Mouse (Mus musculus) liver, embryonic 14.5 days (tissue): ENCODE results near the gene Cbfa2t2. TPM values are rescaled to one million over a fixed set of nuclear protein-coding genes. Genes with fewer than 3 reads are reported as not detected.

ENCODE experiments used
- ATAC-seq: fragments of 200-750 bp; cut with Nextera tagmentation; 2 replicates; pipeline ENCODE4 v1.8.0; 2017; ENCODE audit warnings: moderate number of reproducible peaks, mild to moderate bottlenecking, moderate library complexity; ENCODE audit not compliant: insufficient read depth
- DNase-seq, 3 experiments: peaks; one replicate each; pipeline ENCODE4 v3.0.0-alpha.2; 2012 to 2013; ENCODE audit warnings: low read depth in 3 of 3, low spot score in 3 of 3
- H3K27ac ChIP-seq: fragments of 300-500 bp; sonication (generic); 2 replicates; pipeline ENCODE4 v1.5.1; 2014; ENCODE audit warnings: moderate library complexity, mild to moderate bottlenecking, control low read depth, inconsistent platforms
- H3K27me3 ChIP-seq: fragments of 300-500 bp; sonication (generic); 2 replicates; pipeline ENCODE4 v1.6.1; 2014; ENCODE audit warnings: mild to moderate bottlenecking, low read length, moderate library complexity; ENCODE audit not compliant: control insufficient read depth, insufficient read depth
- H3K36me3 ChIP-seq: fragments of 300-500 bp; sonication (generic); replicated peaks from 2 replicates; pipeline ENCODE4 v1.6.1; 2014; ENCODE audit warnings: low read depth; ENCODE audit not compliant: control insufficient read depth, insufficient read depth
- H3K4me1 ChIP-seq, 2 experiments: fragments of 200-500 bp in 1 of 2; fragments of 300-500 bp in 1 of 2; sonication (generic) in 1 of 2; replicated peaks; 2 replicates each; pipeline ENCODE4 v1.6.1; 2012 to 2014; ENCODE audit warnings: antibody characterized with exemption in 1 of 2, inconsistent platforms in 1 of 2, low read length in 1 of 2; ENCODE audit not compliant: control insufficient read depth in 2 of 2, insufficient read depth in 2 of 2
- H3K4me2 ChIP-seq: fragments of 300-500 bp; sonication (generic); 2 replicates; pipeline ENCODE4 v1.6.1; 2014; ENCODE audit warnings: low read depth, mild to moderate bottlenecking, control low read depth, moderate library complexity
- H3K4me3 ChIP-seq, 2 experiments: fragments of 200-500 bp in 1 of 2; fragments of 300-500 bp in 1 of 2; sonication (generic) in 1 of 2; 2 replicates each; pipeline ENCODE4 v1.5.1; 2012 to 2014; ENCODE audit warnings: low read depth in 2 of 2, low read length in 2 of 2, mild to moderate bottlenecking in 2 of 2, control low read depth in 1 of 2, inconsistent platforms in 1 of 2, moderate library complexity in 1 of 2; ENCODE audit not compliant: insufficient read depth in 1 of 2
- H3K9ac ChIP-seq: fragments of 300-500 bp; sonication (generic); replicated peaks from 2 replicates; pipeline ENCODE4 v1.6.1; 2014; ENCODE audit warnings: mild to moderate bottlenecking, control low read depth, moderate library complexity
- H3K9me3 ChIP-seq: fragments of 300-500 bp; sonication (generic); 2 replicates; pipeline ENCODE4 v1.6.1; 2016; ENCODE audit warnings: low read length, mixed read lengths; ENCODE audit not compliant: control insufficient read depth
- CTCF ChIP-seq: IDR thresholded peaks from 2 replicates; pipeline ENCODE4 v1.5.1; 2016; ENCODE audit warnings: antibody characterized with exemption, low read depth, control low read depth
- EP300 ChIP-seq: IDR thresholded peaks from 2 replicates; pipeline ENCODE4 v1.6.1; 2016; ENCODE audit warnings: antibody characterized with exemption, low read depth
- WGBS: fragments of 180-500 bp; shearing (Covaris S2); extraction: QIAGEN DNeasy Blood & Tissue Kit; methylation state at CpG from one replicate; pipeline ENCODE4 v1.1.7; 2014; ENCODE audit not compliant: insufficient replicate concordance; 5-methylcytosine and 5-hydroxymethylcytosine counted together
- polyA plus RNA-seq, 2 experiments: library from polyadenylated mRNA; depleted of rRNA in 1 of 2; stranded (reverse) in 1 of 2; unstranded in 1 of 2; fragments of >200 nt; fragmentation: Nextera tagmentation in 1 of 2; extraction: Ambion mirVana in 1 of 2; gene quantifications; 2 replicates each; pipeline versions ENCODE4 v1.2.1 to v1.2.3; 2012 to 2014

Gene Cbfa2t2
- polyA plus RNA-seq, 2 experiments: 4.1 to 5.3 TPM

DNA sequence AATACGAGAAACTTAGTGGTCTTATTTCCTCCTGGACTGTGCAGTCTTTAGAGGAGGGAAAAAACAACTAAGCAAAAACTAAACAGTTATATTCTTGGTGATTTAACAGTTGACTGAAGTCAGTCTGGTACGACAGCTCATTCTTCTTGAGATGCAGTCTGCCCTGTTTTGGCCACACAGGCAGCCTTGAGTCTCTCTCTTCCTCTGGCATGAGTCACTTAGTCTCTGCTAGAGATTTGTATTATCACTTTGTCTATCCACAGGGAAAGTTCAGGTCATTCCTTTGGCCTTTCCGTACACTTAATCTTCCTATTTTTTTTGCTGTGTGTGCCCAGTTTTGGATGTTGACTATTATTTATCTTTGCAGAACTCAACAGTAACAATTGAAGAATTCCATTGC lies 73.9 kb downstream of the Cbfa2t2 start:
- Histone ChIP-seq H3K27me3 (no peaks in the 10 kb centered on the region), H3K4me2 (no peak overlapping the region), H3K27ac (no peak overlapping the region), H3K9ac (no peak overlapping the region), H3K4me1 (peaks cover 0 to 4% of the 10 kb centered on the region in 2 experiments; a peak in 1 of 4 replicates), H3K9me3 (no peaks in the 10 kb centered on the region), H3K36me3 (no peaks in the 10 kb centered on the region), H3K4me3 (no peak overlapping the region)
- ATAC-seq: no peak
- TF ChIP-seq EP300 (no peak), CTCF (no peak)
- WGBS: 79% methylated on average over 3 of the region's 3 CpGs
- no peak for DNase-seq

DNA sequence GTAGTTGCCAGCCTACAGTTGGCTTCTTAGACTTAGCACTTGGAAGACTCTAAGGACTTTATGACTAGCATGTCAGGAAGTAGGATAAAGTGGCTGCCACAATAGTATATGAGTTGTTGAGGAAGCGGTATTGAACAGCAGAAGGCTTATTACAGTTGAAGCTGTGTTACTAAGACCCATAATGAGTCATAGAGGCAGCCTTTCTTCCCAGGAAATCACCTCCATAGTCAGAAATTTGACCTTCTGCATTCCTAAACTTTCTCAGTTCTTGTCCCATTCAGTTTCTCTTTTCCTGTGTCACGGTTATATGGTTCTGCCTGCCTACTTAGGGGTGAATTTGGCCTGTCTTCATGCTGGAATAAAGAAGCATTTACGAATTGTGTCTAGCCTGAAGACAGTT lies 80.7 kb downstream of the Cbfa2t2 start:
- Histone ChIP-seq H3K4me3 (no peak overlapping the region), H3K9me3 (no peaks in the 10 kb centered on the region), H3K4me2 (no peak overlapping the region), H3K27ac (no peak overlapping the region), H3K4me1 (no peaks in the 10 kb centered on the region), H3K9ac (no peak overlapping the region), H3K36me3 (no peaks in the 10 kb centered on the region; the same call in 1 of the 2 replicates), H3K27me3 (no peaks in the 10 kb centered on the region)
- ATAC-seq (no peak), DNase-seq (no peak)
- TF ChIP-seq CTCF (no peak), EP300 (no peak)
- WGBS: 74% methylated on average over 3 of the region's 3 CpGs

DNA sequence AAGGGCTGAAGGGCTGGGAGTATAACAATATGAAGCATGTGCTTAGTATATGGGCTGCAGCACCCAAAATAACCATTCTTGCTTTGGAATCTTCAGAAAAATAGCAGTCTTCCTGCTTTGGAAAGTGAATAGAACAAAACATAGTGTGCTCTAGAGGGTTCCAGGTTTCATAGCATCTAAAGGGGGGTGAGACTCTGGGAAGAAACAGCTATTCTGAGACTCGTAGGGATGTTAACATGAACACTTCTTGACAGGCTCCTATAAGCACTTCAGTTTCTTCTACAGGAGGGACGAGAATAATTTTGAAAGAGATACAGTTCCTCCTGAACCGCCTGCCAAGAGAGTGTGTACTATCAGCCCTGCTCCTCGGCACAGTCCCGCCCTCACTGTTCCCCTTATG lies 81.1 kb downstream of the Cbfa2t2 start:
- H3K9me3 ChIP-seq: no peaks in the 10 kb centered on the region
- no peak overlapping the region for H3K27ac ChIP-seq
- 70% methylated on average over 5 of the region's 5 CpGs for WGBS
- H3K4me2 ChIP-seq: no peak overlapping the region
- H3K4me3 ChIP-seq: no peak overlapping the region
- no peaks in the 10 kb centered on the region for H3K4me1 ChIP-seq
- no peaks in the 10 kb centered on the region; the same call in 1 of the 2 replicates for H3K36me3 ChIP-seq
- H3K27me3 ChIP-seq: no peaks in the 10 kb centered on the region
- no peak for DNase-seq
- TF ChIP-seq CTCF (no peak), EP300 (no peak)
- no peak for ATAC-seq
- no peak overlapping the region for H3K9ac ChIP-seq

DNA sequence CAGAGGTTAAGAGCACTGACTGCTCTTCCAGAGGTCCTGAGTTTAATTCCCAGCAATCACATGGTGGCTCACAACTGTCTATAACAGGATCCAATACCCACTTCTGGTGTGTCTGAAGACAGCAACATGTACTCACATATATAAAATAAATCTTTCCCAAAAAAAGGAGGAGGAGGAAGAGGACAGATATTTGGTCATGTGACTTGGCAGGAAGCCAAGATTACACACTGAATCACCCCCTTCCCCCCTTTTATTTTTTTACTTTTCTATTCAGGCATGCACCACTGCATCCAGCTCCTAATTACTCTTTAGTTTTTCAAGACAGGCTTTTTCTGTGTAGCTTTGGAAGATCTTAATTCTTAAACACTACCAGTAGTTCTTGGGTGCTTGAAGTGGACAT lies 85.2 kb downstream of the Cbfa2t2 start:
- no peak overlapping the region for H3K4me2 ChIP-seq
- TF ChIP-seq CTCF (no peak), EP300 (no peak)
- peaks cover 5% of the 10 kb centered on the region for H3K36me3 ChIP-seq
- no peak overlapping the region for H3K4me3 ChIP-seq
- no peaks in the 10 kb centered on the region for H3K4me1 ChIP-seq
- H3K9ac ChIP-seq: no peak overlapping the region
- H3K9me3 ChIP-seq: no peaks in the 10 kb centered on the region
- no peak for ATAC-seq
- no peak for DNase-seq
- H3K27me3 ChIP-seq: no peaks in the 10 kb centered on the region
- no peak overlapping the region for H3K27ac ChIP-seq

DNA sequence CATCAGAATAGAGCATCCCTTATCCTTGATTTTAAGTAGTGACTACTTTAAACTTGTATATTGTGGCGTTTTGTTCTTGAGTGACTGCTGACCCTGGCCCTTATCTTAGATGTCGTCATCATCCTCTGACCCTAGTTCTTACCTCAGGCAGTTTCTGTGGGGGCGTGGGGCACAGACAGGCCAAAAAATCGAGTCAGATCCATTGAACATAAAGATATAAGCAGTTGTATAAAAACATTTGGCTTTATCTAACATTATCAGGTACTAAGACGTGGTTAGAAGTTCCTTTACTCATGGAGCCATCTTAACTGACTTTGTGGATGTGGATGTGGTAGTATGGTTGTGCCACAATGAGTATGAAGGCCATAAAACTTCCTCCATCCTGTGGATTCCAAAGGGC lies 86.1 kb downstream of the Cbfa2t2 start:
- Histone ChIP-seq H3K27ac (no peak overlapping the region), H3K36me3 (peaks cover 5% of the 10 kb centered on the region), H3K4me3 (no peak overlapping the region), H3K4me2 (no peak overlapping the region), H3K27me3 (no peaks in the 10 kb centered on the region), H3K9me3 (no peaks in the 10 kb centered on the region), H3K4me1 (no peaks in the 10 kb centered on the region), H3K9ac (no peak overlapping the region)
- DNase-seq: no peak
- TF ChIP-seq CTCF: no peak
- TF ChIP-seq EP300: no peak
- 36% methylated on average over 5 of the region's 5 CpGs for WGBS
- no peak for ATAC-seq
